22 mouse cellular contexts compared by ENCODE assay signal in genomic region chr13:49321452-49321851, GRCm38 (mm10). TPM values are rescaled to one million over a fixed set of nuclear protein-coding genes. Genes with fewer than 3 reads are reported as not detected.
DNase-seq lines count a peak whose midpoint lies in the region; ATAC-seq and TF ChIP-seq lines count a peak whose summit lies in the region.
"Had no signal": no experiment of that assay in that cellular context is flagged by ENCODE, and none has a peak within 500 bp of the region (broad histone marks: within the 10 kb centered on the region; RNA-seq: fewer than 3 reads in every experiment).

No protein-coding gene starts in this region.

- H3K27ac ChIP-seq in bone marrow macrophage, adult 2 months (ENCODE audit: insufficient read depth, low read depth, low read length) = peak overlapping the region; percentile 93
- H3K27ac ChIP-seq: embryonic facial prominence, embryonic 12.5 days; midbrain, embryonic 12.5 days had no signal

- 0 out of 2 replicates have a peak overlapping the region, but pooled peaks have one; percentile 6 for H3K4me3 ChIP-seq in bone marrow macrophage, adult 2 months (ENCODE audit: insufficient read depth, low read length)
- H3K4me3 ChIP-seq: embryonic facial prominence, embryonic 12.5 days; erythroblast, embryonic 14.5 days; midbrain, embryonic 12.5 days had no signal

- peak; percentile 94 for DNase-seq in heart, adult 11 months
- no peak for DNase-seq in heart, adult 8-10 months (ENCODE audit: low spot score)
- DNase-seq in 416B (ENCODE audit: low read depth) = peak; percentile 85
- DNase-seq in spleen, postnatal 10 days (ENCODE audit: low spot score in 2 of 2) = no peak
- no peak for DNase-seq in thymus, postnatal 25 days
- no peak for DNase-seq in embryo, embryonic 10.5 days (ENCODE audit: low spot score)
- DNase-seq: cerebellum, adult 8-10 months; gastrocnemius, postnatal 14 days; kidney, adult 9 months; kidney, postnatal 25 days; left cerebral cortex, postnatal 4 days; liver; lung, postnatal 10 days; retina, postnatal 1 day; right cerebral cortex, postnatal 4 days; thymus, postnatal 14 days had no signal

- no peak for TF ChIP-seq CTCF in bone marrow macrophage, adult 2 months (IDR thresholded peaks at IDR 0.05; ENCODE audit: low read depth, low read length)

- TF ChIP-seq POLR2A in bone marrow macrophage, adult 2 months (IDR thresholded peaks at IDR 0.05; ENCODE audit: borderline replicate concordance, low read depth, low read length) = no peak

- peaks cover 54% of the 10 kb centered on the region for H3K4me1 ChIP-seq in bone marrow macrophage, adult 2 months (ENCODE audit: control insufficient read depth, insufficient read depth, low read length)

- peak; percentile 68 for ATAC-seq in megakaryocyte progenitor cell, adult 5-6 weeks (replicated peaks; ENCODE audit: poor library complexity)
- ATAC-seq: forebrain, embryonic 14.5 days had no signal

RNA-seq across cellular contexts. Expression of gene Fgd3, which starts 1.3 kb away (rescaled TPM):
- 1 to 10 TPM; 1.2 to 2.4 (median 1.7) TPM for total RNA-seq in heart, adult 8-10 months (2022)
- 79.0 and 88.6 TPM in 2 replicates for polyA plus RNA-seq in bone marrow macrophage, adult 2 months (2012; ENCODE audit: insufficient read depth, insufficient read length, missing spikeins)
- total RNA-seq in megakaryocyte progenitor cell, adult 5-6 weeks (2015) = 3.4 and 4.1 TPM in 2 replicates
- 8.6 and 9.3 TPM in 2 replicates for total RNA-seq in megakaryocyte progenitor cell, adult 5-6 weeks (2017)

RNA-seq across cellular contexts. Expression of gene Bicd2, which starts 19.9 kb away (rescaled TPM):
- 10 to 100 TPM; 67.9 to 79.2 (median 73.3) TPM for total RNA-seq in heart, adult 8-10 months (2022)
- polyA plus RNA-seq in bone marrow macrophage, adult 2 months (2012; ENCODE audit: insufficient read depth, insufficient read length, missing spikeins) = 38.4 and 42.5 TPM in 2 replicates
- 9.7 and 10.9 TPM in 2 replicates for total RNA-seq in megakaryocyte progenitor cell, adult 5-6 weeks (2015)
- 17.1 and 21.5 TPM in 2 replicates for total RNA-seq in megakaryocyte progenitor cell, adult 5-6 weeks (2017)

Comparison
In these comparisons a context has a peak if more than half of its experiments do, and no peak if none do; other contexts are left out.
1. DNase-seq: peak in heart, adult 11 months (single experiment) and 416B (single experiment); none in heart, adult 8-10 months (single experiment), spleen, postnatal 10 days (0 of 2), thymus, postnatal 25 days (single experiment) and embryo, embryonic 10.5 days (single experiment).